19 mouse cellular contexts compared by ENCODE assay signal in genomic region chr2:60688150-60688549, GRCm38 (mm10). TPM values are rescaled to one million over a fixed set of nuclear protein-coding genes. Genes with fewer than 3 reads are reported as not detected.
"Had no signal": no experiment of that assay in that cellular context is flagged by ENCODE, and none has a peak within 500 bp of the region (broad histone marks: within the 10 kb centered on the region; RNA-seq: fewer than 3 reads in every experiment).

No protein-coding gene starts in this region.

- H3K4me2 ChIP-seq: neural tube, embryonic 12.5 days; neural tube, embryonic 13.5 days; neural tube, embryonic 15.5 days had no signal

- H3K4me1 ChIP-seq: neural tube, embryonic 12.5 days; neural tube, embryonic 15.5 days; stomach, embryonic 15.5 days had no signal

- H3K4me3 ChIP-seq: neural tube, embryonic 12.5 days; neural tube, embryonic 13.5 days; neural tube, embryonic 15.5 days; stomach, embryonic 15.5 days had no signal

- DNase-seq: retina, postnatal 1 day; right cerebral cortex, adult 18-20 months; right cerebral cortex, postnatal 14 days; right cerebral cortex, postnatal 25 days; right cerebral cortex, postnatal 4 days; spleen, adult 18-20 months; thymus, adult 18-20 months; thymus, adult 2 months; thymus, postnatal 14 days; thymus, postnatal 25 days; thymus, postnatal 36 days; thymus, postnatal 4 days had no signal

- H3K36me3 ChIP-seq: neural tube, embryonic 12.5 days; neural tube, embryonic 13.5 days; neural tube, embryonic 15.5 days; stomach, embryonic 15.5 days had no signal

- H3K27me3 ChIP-seq: neural tube, embryonic 12.5 days; neural tube, embryonic 13.5 days; neural tube, embryonic 15.5 days; stomach, embryonic 15.5 days had no signal

- H3K27ac ChIP-seq: neural tube, embryonic 12.5 days; neural tube, embryonic 13.5 days; neural tube, embryonic 15.5 days had no signal

RNA-seq across cellular contexts. Expression of gene Itgb6, which starts 34.3 kb away (rescaled TPM):
- total RNA-seq: neutrophil, adult 5-6 weeks had no signal
- polyA plus RNA-seq: spleen, adult 2 months; testis, adult 2 months had no signal
